Mouse (Mus musculus) kidney, postnatal 25 days (tissue): ENCODE measurements around the gene Slc46a3.

Experiments used
- DNase-seq, 2 experiments: peaks; one replicate each; pipeline ENCODE4 v3.0.0; 2021; ENCODE audit warnings: mixed read lengths in 2 of 2

Gene Slc46a3

DNA sequence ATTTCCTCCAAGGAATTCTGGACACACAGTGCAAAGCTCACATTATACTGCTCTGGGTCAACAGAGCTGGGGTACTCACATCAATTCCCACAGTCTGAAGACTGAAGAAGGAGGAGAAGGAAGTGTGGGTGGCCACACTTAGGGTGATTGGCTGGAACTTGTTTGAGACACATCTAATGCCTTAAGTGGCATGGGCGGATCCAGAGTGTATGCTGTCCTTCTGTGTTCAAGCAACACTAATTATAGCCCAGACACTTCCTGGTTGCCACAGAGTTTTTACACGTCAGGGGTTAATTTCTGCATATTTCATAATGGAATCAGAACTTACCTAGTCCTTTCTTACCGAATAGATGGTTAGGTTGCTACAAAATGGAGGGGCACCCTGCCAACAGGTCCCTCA is 49.3 kb downstream of the Slc46a3 start:
- DNase-seq, result no peak

DNA sequence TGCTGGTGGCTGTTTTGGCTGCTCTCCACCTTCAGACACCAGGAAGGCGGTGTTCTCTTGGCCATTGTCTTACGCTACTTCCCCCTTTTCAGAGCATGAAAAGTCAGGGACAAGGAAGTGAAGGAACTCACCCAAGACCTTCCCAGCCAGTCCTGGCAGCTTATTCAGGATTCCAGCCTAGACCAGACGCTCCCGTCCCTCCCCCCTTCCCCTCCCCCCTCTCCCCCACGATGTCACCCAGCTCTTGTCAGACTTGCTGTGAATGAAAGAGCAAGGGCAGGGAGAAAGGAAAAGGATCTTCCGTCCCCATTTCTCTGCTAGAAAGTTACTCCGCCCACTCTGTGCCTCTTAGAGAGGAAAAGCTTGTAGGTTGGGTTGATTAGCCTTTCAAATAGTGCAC is 51.3 kb downstream of the Slc46a3 start:
- no peak for DNase-seq

DNA sequence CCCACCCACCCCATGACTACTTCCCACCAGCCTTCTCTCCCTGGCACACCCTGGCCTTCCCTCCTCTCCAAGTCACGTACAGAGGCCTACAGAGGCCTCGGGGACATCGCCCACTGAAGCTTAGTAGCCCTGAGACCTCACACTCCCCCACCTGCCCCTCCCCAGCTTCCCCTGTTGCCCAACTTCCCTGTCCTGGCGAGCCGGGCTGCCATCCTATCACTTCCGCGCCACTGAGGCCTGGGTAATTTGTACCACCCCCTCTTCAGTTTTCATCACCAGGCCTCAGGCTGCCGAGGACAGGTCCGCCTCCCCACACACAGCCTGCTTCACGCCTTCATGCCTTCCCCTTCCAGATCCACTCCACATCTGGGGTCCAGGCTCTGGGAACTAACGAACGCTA is 55.2 kb downstream of the Slc46a3 start:
- DNase-seq, result no peak

DNA sequence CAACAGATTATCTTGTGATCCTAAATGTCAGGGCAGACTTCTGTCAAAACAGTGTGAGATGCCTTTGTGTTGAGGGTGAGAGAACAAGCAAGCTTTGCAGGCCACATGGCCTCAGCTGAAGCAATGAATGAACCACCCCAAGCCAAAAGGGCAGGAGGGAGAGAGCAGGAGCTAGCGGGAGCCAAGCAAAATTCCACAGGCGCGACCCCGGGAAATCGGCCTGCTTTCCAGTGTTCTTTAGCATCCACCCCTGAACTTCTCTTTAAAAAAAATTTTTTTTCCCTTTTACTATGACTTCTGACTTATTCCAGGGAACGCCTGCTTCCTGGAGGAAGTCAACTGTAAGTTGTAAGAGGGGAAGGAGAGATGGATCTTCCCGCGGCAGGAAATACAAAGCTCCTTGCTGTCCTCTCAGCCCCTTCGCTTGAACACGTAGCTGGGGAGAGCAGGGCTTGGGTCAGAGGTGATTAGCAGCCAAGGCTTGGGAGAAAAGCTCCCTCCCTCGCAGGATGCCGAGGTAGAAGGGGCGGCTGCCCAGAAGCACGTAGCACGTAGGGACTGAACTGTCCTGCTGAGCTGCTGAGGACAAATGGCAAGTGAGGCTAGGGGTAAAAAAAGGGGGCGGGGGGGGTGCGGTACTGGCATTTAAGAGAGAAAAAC is 59.6 kb downstream of the Slc46a3 start:
- peak; percentile 25 to 64 for DNase-seq

DNA sequence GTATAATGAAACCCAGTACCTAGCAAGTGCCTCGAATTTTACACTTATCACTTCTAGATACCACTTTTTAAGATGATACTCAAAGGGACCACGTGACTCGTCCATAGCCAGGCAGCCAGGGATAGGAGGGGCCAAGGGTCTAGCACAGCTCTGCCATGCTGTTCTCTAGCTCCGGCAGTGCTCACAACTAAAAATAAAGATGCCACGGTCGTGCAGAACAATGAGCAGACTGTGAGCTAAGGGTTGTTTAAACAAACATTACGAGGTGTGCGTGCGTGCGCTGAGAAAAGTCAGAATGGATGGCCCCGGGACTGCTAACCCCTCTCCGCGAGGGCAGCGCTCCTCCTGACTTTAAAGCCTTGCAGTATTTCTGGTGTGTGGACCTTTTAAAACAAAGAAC is 61.8 kb downstream of the Slc46a3 start:
- DNase-seq, result no peak

DNA sequence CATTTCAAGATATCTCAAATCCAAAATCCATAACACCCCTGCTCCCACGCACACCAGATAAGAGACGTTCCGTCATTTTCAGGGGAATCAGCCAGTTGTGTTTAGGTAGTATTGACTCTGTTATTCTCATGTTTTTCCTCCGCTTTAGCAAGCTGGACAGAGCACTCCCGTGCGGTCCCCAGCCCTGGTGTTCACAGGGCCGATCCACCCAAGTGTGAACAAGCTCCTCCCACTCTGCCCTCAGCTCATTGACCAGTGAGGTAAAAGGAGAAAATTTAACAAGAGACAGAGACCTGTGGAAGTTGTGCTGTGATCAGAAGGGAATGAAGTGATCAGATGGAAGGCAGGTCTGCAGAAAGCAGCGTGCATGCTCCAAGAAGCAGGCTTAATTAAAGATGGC is 65.8 kb downstream of the Slc46a3 start:
- DNase-seq, result no peak
